Mouse (Mus musculus): ENCODE results near the gene Cotl1.
"Not testable (repeated sequence)": the region's sequence is repeated elsewhere in the genome, so short reads cannot be mapped to it uniquely, and the experiment has no call there.

The Cotl1 gene

GRCm38 (mm10) chr8:119840275-119840808, at the start of gene Cotl1:
Cotl1 (minus strand) TSS chr8:119840544.
- peak; percentile 96 to 99 for DNase-seq (ENCODE audit: low spot score in 2 of 2)

- DNase-seq (ENCODE audit: low spot score in 2 of 2), result no peak
These were observed 47.7 kb upstream of the Cotl1 start for GRCm38 (mm10) chr8:119888012-119888411.

GRCm38 (mm10) chr8:119887130-119887529, 46.8 kb upstream of the Cotl1 start:
- DNase-seq (ENCODE audit: low spot score in 2 of 2), result peak; percentile 39 to 78

DNA sequence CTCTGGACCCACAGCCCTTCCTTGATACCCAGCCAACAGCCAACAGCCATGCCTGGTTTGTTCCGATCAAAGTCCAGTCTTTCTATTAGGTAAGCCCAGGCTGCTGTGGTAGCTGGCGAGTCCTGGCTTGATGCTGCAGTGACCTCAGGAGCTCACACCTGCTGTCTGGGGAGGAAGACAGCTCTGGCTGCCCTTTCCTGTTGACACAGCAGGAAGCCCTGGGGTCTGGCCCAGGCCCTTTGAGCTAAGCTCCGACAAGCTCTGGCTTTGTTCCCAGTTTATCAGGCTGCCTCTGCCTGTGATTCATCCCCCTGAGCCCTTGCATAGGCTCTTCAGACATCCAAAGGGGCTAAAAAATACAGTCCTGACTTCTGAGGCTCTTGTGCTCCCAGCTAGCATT, 45.3 kb upstream of the Cotl1 start:
- no peak for DNase-seq (ENCODE audit: low spot score in 2 of 2)

GRCm38 (mm10) chr8:119883281-119883680, 42.9 kb upstream of the Cotl1 start:
- DNase-seq (ENCODE audit: low spot score in 2 of 2), result no peak

GRCm38 (mm10) chr8:119881917-119882316, 41.6 kb upstream of the Cotl1 start:
- DNase-seq (ENCODE audit: low spot score in 2 of 2), result no peak

GRCm38 (mm10) chr8:119881301-119881700, 41.0 kb upstream of the Cotl1 start:
- no peak for DNase-seq (ENCODE audit: low spot score in 2 of 2)

DNA sequence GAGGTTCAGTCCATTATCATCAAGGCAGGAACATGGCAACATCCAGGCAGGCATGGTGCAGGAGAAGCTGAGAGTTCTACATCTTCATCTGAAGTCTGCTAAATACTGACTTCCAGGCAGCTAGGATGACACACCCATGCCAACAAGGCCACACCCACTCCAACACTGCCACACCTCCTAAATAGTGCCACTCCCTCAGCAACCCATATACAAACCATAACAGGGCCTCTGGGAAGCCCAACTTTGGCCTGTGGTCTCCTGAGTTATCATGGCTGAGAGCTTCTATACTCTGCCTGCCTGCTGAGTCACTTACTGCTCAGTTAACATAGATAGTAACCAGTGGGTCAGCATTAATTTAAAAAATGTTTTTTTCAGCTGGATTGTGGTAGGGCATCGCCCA, 32.8 kb upstream of the Cotl1 start:
- DNase-seq (ENCODE audit: low spot score in 2 of 2), result no peak

- DNase-seq (ENCODE audit: low spot score in 2 of 2), result no peak
These were observed 29.3 kb upstream of the Cotl1 start for GRCm38 (mm10) chr8:119869616-119870015.

DNA sequence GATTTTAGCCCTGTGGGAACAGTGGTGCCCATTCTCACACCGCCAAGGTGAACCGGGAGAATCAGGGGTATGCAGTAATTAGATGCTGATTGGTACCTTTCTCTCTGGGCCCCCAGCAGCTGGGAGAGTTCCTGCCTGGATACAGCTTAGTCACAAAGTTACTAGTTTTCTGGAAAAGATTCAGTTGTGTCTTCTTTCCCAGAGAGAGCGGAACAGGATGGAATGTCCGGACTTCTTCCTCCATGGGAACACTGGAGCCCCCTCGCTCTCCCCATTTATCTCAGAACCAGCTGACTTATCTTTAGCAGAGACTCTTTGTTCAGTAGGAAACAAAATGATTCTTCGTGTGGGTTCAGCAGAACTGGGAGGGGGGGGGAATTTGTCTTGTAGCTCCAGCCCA, 22.4 kb upstream of the Cotl1 start:
- no peak for DNase-seq (ENCODE audit: low spot score in 2 of 2)

DNA sequence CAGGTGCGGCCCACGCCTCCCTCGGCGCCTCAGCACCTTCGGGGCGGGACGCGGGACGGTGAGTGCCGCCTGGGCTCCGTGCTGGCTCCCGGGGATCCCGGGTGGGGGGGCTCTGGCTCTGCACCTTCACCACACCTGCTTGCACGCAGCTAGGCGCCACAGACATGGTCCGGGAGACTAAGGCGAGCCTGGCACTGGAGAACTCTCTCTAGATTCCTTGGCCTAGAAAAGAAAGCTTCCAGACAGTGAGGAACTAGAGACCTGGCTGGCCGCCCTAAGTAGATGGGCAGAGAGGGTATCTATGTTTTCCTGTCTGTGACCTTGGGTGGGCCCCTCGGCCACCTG, 22.0 kb upstream of the Cotl1 start:
- no peak for DNase-seq (ENCODE audit: low spot score in 2 of 2)

DNA sequence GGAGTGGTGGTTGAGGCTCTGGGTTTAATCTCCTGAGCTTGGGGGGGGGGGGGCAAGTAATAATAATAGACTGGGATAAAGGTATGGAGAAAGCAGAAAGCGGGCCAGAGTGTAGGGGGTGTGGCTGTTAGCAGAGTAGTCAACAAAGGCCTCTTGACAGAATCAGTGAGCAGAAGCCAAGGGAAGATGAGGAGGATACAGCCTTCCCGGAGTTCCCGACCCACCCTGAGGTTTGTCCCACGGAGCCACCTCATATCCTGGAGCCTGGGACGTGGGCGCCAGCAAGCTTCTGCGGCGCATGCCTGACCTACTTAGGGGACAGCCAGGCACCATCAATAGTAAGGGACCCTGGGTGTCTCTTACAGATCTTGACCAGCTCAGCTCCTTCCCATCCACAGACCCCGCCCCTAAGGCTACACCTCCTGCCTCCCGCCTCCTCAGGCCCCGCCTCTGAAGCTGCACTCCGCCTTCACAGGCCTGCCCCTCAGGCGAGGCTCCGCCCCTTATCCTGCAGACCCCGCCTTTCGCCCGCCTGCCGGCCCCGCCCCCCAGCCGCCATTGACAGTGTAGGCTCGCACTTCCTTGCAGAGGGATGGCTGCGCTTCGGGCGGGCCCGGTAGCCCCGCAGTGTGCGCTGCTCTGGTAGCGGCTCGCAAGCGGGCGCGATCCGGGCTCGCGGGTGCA, 21.5 kb upstream of the Cotl1 start, which contains the start of gene Klhl36:
Gene Klhl36 (plus strand): TSS at position 561 of the 684 bp plus-strand sequence.
- peak; percentile 98 to 99 for DNase-seq (ENCODE audit: low spot score in 2 of 2)

DNA sequence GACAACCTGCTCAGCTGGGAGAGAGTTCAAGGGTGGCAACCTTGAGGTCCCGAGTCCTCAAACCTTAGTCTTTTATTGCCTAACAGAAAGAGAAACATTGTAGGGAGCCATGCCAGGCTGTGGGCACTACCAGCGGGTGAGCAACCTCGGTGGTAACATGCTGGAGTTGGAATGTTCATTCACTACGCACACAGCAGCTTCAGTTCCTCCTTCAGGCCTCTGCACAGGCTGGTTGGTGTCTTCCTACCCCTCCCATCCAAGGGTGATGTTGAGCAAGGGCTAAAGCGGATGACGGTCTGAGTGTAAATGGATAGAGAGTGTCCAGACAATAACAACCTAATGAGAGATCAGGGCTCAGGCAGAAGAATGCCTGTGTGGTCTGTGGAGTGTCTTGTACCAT, 17.4 kb upstream of the Cotl1 start:
- DNase-seq (ENCODE audit: low spot score in 2 of 2), result no peak

DNA sequence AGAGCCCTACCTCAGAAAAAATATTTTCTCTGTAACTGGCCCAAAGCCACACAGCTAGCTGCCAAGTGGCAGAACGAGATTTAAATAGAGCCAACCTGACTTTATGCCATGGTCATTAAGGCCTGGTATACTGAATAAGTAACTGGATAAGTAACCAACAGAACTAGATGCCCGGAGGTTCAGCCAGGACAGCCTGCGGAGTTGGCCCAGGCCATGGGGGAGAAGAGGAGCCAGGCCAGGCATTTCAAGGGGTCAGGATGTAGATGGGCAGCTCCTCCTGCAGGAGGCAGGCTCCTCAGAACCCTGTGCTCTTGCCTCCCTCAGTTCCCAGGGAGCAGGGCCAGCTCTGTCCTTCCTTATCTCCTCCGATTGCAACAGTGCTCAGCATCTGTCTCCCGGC, 15.3 kb upstream of the Cotl1 start:
- DNase-seq (ENCODE audit: low spot score in 2 of 2), result peak in 1 of 2 experiments; percentile 33

- DNase-seq (ENCODE audit: low spot score in 2 of 2), result no peak
These were observed 13.7 kb upstream of the Cotl1 start for GRCm38 (mm10) chr8:119854035-119854434.

DNA sequence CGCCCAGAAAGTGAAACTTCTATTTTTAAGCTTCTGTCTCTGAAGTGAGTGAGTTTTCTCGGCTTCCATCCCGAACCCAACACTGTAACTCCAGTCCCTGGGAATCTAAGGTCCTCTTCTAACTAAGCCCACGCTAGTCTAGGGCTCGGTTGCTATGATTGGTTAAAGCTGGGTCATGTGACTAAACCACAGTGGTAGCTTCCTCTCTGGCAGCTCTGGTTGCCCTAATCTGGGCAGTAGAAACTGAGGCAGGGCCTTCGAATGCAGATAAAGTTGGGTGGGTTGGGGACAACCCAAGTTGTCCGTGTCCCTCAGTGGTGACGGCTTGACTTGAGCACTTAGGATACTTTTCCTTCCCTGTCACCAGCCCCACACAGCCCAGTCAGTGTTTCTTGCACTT, 13.2 kb upstream of the Cotl1 start:
- DNase-seq (ENCODE audit: low spot score in 2 of 2), result no peak

DNA sequence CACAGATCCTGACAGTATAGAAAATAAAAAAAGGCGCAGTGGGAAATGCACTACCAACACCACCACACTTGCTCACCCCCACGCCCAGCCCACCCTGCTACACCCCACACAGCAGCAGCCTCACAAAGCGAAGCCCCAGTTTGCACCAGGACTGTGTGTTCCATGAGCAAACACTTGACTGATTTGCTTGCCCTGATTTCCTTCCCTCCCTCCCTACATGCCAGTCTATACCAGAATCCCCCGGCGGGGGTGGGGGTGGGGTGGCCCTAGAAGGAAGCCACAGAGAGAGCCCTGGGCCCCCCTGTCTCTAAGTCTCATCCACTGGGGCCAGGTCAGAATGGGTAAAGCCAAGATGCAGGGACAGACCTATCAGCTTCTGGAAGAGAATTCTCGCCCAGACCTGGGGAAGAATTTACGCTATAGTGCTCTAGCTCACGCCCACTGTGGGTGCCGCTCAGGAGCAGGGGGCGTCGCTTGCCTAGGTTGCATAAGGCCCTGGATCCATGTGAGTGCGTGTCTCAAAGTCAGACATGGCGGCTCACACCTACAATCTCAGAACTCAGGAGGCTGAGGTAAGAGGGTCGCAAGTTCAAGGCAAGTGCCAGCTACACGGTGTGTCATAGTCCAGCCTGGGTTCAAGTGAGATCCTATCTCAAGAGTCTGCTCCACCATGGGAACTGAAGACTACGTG, 7.0 kb upstream of the Cotl1 start:
- DNase-seq (ENCODE audit: low spot score in 2 of 2), result no peak

GRCm38 (mm10) chr8:119845741-119846140, 5.4 kb upstream of the Cotl1 start:
- not testable (repeated sequence) for DNase-seq (ENCODE audit: low spot score in 2 of 2)

DNA sequence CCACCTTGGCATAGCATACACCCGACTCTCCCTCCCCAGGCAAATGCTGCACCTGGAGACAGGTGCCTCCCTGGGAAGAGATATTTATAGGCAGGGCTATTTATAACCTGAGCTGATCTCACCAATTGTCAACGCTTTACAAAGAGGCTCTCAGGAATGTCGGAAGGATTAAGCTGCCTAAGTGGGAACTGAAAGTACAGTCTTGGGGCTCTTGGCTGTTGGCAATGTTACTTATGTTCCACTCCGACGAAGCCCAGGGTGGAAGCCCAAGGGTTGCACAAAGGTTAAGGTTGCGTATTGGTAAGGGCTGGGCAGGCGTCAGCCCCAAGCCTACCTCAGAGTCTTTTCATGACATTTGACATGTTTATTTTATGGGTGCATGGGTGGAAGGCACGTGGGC, 4.2 kb upstream of the Cotl1 start:
- DNase-seq (ENCODE audit: low spot score in 2 of 2), result no peak

GRCm38 (mm10) chr8:119843444-119843843, 3.1 kb upstream of the Cotl1 start:
- peak; percentile 79 to 90 for DNase-seq (ENCODE audit: low spot score in 2 of 2)

GRCm38 (mm10) chr8:119840905-119841411, 614 bp upstream of the Cotl1 start:
- DNase-seq (ENCODE audit: low spot score in 2 of 2), result peak in 1 of 2 experiments; percentile 61

DNA sequence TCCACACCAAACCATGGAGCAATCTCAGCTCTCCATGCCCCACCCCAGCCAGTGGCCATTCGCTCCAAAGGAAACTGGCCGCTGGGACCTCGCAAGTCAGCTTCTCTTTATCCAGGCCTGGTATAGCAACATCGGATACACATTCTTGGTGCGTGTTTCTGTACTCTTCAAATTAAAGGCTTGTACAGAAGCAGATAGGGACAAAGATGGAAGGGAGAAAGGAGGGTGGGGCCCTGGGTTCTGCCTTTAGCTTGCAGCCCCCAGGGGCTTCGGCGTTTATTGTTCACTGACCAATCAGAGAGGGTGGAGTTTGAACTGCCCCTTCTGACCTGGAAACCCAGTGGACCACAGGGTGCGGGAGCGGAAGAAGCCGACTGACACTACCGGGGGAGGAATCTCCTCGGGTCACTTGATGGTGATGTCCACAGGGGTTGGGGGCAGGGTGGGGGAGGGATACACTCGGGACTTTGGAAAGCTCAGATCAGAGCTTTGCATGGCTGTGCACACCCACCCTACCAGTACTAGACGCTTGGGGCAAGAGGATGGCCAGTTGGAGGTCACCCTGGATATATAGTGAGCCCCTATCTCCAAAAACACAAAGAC, 824 bp downstream of the Cotl1 start:
- DNase-seq (ENCODE audit: low spot score in 2 of 2), result peak in 1 of 2 experiments; percentile 62

DNA sequence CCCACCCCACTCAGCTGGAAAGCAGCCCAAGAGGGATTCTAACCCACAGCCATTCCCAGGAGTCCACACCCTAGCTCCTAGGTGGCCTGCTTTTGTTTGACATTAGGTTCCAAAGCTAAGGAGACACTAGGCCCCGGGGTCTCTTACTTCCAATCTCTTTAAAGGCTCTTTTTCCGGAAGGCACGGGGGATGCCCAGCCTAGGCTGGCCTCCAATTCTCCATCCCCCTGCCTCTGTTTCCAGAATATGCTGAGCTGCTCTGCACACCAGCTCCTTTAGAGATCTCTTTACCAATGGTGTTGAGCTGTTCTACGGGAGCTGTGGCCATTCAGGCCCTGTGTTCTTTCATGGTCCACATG, 1.4 kb downstream of the Cotl1 start:
- DNase-seq (ENCODE audit: low spot score in 2 of 2), result peak in 1 of 2 experiments; percentile 55
